Mouse (Mus musculus): ENCODE data around the gene Fcgr4.
"Not testable (repeated sequence)": the region's sequence is repeated elsewhere in the genome, so short reads cannot be mapped to it uniquely, and the experiment has no call there.

The Fcgr4 gene

DNA sequence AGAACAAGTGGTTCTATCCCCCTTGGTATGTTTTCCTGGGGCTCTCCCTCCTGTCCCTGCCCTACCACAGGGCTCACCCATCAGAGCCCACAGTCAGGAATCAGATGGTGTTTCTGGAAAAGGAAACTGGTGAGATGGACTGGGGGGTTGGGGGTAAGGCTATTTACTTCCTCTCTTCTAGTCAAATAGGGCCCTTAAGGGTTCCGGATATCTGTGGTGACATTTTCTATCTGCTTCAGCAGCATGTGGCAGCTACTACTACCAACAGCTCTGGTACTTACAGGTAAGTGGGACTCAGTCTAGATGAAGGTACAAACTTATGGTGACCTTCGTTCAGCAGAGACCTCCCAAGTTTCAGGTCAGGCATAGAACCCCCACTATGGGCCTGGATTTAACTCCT, at the start of gene Fcgr4:
Gene Fcgr4, plus strand, starts transcription at position 184 of the 400 bp plus-strand sequence.
- no peak for DNase-seq (ENCODE audit: low spot score in 2 of 2)

DNA sequence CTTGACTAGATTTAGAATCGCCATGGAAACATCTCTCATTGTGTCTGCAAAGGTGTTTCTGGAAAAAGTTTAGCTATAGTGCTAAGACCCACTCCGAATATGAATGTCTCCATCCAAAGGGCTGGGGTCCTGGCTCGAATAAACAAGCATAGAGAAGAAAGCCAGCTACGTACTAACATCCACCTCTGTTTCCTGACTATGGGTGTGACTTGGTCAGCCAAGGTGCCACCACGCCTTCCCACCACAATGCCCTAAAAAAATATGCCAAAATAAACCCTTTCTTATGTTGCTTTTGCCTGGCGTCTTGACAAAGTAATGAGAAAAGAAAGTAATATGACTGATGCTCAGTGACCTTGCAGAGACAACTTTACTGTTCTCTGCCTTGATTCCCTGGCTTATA, 46.2 kb upstream of the Fcgr4 start:
- no peak for DNase-seq (ENCODE audit: low spot score in 2 of 2)

DNA sequence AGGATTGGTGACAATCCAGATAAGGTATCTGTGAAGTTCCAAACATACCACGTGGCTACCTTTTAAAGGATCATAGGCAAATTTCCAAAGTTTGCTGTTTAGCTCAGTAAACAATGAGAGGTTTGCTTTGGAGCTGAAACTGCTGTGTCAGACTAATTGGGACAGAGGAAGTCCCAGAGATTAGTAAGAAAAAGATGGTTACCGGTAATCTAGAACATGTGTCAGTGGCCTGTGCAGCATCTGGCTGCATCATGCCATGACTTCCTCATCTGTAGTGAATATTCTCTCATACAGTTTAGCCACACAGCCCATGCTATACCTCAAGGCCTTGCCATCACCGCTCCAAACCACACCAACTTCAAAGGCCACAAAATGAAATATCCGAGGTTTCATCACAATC, 45.8 kb upstream of the Fcgr4 start:
- no peak for DNase-seq (ENCODE audit: low spot score in 2 of 2)

DNA sequence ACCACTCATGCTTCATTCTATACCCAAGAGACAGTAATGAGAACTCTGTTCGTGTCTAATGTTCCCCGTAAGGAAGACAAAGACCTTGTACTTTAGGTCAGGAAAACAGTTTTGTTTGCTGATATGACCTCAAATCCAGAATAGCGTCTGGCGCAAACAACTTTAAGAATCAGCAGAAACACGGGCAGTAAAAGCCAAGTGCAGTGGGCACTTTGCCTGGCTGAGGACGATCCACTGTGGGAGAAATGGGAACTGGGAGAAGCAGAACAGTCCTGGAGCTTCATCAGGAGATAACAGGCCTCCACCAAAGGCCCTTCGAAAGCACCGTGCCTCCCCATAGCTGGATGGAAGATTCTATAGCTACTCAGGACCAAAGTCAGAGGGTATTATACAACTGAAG, 44.5 kb upstream of the Fcgr4 start:
- DNase-seq (ENCODE audit: low spot score in 2 of 2) = no peak

DNA sequence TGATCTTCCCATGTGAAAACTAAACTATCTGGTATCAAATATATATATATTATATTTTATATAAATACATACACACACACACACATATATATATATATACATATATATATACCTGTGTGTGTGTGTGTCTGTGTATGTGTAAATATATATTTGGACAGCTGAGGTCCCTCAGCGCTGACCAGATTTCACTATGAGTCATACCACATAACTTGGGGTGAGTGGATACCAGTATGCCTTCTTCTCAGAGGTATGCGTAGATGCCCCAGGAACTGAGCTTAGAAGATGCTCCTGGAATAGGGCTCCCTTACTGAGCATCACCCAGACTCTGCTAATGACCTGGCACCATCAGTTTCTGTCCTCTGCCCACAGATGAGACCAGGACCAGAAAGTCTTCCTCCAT, 44.0 kb upstream of the Fcgr4 start:
- DNase-seq (ENCODE audit: low spot score in 2 of 2) = no peak

DNA sequence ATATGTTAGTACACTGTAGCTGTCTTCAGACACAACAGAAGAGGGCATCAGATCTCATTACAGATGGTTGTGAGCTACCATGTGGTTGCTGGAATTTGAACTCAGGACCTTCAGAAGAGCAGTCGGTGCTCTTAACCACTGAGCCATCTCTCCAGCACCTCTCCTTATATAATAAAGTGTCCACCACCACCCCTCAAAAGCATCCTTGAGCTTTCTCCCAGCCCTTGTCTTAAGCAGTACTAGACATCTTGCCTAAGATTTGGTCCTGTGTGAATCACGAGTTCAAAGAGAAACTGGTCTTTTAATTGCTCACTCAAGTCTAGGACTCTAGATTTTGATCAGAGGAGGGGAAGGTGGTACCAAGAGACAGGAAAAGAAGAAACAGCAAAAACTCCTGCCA, 43.4 kb upstream of the Fcgr4 start:
- DNase-seq (ENCODE audit: low spot score in 2 of 2) = not testable (repeated sequence)

DNA sequence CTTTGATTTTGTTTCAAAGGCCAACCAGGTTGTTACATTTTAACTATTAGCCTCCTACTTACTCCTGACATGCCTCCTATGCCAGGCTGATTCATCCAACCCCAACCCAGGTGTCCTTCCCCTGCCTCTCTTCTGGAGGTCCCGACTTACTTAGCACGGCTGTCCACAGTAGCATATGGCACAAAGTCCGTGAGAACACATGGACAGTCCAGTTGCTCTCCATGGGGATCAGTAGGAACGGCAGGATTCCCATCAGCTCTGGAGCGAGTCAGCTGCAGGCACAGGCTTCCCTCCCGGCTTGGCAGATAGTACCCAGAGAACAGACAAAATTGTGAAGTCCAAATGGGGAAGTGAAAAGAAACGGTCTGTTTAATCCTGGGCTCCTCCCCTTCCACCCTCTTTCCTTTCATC, 43.0 kb upstream of the Fcgr4 start:
- DNase-seq (ENCODE audit: low spot score in 2 of 2) = no peak

DNA sequence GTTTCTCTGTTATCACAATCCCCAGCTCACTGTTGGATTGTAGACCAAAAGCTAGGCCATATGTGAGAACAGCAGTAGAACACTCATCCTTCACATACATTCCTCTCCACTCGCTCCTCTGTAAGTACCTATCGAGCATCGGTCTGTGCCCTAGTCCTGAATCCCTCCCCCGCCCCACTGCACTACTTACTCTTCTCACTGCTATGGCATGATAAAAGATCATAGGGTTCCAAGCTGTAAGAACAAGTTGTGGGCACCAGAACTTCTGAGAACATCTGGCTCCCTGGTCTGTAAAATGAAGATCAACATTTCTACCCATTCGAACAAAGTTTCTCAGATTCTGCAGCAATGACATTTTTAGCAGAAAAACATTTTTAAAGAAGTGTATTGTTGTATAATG, 42.3 kb upstream of the Fcgr4 start, which contains the start of gene Fcgr2b:
Gene Fcgr2b, minus strand, starts transcription at position 101 of the 400 bp plus-strand sequence.
- DNase-seq (ENCODE audit: low spot score in 2 of 2) = no peak

DNA sequence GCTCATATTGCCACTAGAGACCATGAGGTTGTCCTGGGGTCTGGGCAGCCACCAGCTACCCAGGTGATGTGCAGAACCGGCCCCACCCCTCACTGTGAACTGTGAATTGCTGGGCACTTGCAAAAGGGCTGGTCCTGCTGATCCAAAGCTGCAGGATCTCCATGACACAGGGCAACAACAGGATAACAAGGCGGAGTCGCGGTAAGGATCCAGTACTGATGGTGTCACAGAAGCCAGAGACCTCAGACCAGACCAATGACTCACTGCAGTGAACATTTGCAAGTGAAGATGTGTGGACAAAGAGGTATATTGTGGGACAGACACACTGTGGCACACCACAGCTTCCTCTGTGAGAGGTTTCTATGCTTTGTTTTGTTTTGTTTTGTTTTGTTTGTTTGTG, 40.1 kb upstream of the Fcgr4 start:
- DNase-seq (ENCODE audit: low spot score in 2 of 2) = no peak

DNA sequence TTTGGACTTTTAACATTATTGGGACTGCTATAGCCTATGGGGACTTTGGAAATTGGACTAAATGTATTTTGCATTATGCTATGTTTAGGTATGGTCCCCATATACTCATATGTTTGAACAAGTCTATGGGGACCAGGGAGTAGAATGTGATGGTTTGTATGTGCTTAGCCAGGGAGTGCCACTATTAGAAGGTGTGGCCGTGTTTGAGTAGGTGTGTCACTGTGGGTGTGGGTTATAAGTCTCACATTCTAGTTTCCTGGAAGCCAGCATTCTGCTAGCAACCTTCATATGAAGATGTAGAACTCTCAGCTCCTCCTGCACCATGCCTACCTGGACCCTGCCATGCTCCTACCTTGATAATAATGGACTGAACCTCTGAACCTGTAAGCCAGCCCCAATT, 37.0 kb upstream of the Fcgr4 start:
- not testable (repeated sequence) for DNase-seq (ENCODE audit: low spot score in 2 of 2)

DNA sequence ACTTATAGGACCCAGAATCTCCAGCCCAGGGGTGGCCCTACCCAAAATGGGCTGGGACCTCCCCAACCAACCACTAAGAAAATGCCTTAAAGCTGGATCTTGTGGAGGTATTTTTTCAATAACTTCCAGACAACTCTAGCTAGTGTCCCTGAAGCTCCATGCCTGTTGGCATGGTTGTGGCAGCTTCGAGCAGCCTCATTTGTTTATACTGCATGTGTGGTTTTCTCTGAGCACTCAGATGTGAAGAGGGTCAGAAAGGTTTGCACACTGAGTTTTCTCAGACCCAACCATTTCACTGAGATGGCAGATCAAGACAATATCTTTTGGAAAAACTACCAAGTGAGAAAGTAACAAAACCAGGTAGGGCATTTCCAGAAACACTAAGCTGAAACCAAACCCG, 36.4 kb upstream of the Fcgr4 start:
- no peak for DNase-seq (ENCODE audit: low spot score in 2 of 2)

DNA sequence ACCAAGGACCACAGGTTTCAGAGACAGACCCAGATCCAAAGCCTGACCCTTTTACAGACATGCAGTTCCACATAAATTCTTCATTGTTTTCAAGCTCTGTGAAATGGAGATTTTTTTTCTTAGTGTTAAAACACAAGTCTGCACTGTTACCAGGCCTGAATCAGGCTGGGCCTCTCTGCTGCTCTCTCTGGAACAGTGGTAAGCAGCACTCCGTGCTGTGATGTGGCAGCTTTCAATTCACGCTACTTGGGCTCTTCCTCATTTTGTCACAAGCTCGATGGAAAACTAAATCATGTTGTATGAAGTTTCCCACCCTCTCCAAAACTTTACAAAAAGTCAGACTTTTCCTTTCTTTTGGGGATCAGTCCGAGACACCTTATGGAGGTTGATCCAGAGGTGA, 35.7 kb upstream of the Fcgr4 start:
- DNase-seq (ENCODE audit: low spot score in 2 of 2) = no peak

DNA sequence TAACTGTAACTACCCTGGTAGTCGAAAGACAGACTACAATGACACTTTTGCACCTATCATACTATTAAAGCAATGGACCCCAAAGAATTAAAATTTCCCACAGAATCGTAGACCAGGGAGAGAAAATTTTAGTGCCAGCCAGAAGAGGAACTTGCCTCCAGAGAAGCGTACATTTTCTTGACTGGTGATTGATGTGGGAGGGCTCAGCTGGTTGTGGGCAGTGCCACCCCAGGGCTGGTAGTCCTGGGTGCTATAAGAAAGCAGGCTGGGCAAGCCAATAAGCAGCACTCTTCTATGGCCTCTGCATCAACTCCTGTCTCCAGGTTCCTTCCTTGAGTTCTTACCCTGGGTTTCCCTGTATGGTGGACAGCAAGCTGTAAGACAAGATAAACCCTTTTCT, 33.6 kb upstream of the Fcgr4 start:
- no peak for DNase-seq (ENCODE audit: low spot score in 2 of 2)

DNA sequence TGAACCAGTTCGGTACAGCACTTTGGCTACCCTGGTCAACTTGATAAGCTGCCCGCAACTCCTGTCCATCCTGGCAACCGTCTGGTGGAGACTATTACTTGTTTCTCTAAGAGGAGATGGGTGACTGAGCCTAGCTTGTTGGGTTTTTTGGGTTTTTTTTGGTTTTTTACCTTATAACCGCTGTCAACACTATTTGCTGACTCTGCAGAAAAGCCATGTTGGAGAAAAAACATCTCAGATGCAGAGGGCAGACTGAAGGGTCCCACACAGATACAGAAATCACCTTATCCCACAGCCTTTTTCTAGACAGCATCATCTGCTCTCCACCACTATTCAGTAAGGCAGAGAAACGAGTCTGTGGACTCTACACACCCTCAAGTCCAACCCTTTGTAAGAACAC, 32.9 kb upstream of the Fcgr4 start:
- DNase-seq (ENCODE audit: low spot score in 2 of 2) = no peak

DNA sequence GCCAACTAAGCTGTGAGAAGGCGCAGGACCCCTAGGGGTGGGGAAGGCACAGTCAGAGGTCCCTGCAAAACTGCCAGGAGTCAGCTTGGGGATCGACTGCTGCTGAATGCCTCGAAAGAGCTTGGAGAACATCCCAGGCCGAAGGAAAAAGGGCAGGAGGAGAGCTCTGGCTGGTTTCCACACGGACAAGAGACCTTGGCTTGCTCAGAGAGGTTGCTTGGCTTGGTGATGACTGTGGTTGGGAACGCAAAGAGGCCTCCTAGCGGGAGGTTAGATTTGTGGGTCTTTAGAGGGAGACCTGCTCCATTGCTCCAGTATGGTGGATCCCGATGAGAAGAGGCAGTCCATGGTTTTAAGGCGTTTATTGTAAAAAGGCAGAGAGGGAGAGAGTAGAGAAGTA, 29.1 kb upstream of the Fcgr4 start:
- DNase-seq (ENCODE audit: low spot score in 2 of 2) = no peak

DNA sequence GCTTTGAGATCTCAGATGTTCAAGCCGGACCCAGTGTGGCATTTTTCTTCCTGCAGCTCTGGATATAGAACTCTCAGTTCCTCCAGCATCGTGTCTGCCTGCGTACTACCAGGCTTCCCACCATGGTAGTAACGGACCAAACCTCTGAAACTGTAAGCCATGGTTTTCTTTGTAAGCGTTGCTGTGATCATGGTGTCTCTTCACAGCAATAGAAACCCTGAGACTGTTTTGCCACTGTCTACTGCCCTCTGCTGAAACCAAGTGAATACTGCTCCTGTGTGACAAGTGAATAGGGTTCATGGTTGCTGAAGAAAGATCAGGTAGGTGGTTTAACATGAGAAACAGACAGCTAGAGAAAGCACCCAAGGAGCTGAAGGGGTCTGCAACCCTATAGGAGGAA, 26.2 kb upstream of the Fcgr4 start:
- DNase-seq (ENCODE audit: low spot score in 2 of 2) = peak in 1 of 2 experiments; percentile 38

DNA sequence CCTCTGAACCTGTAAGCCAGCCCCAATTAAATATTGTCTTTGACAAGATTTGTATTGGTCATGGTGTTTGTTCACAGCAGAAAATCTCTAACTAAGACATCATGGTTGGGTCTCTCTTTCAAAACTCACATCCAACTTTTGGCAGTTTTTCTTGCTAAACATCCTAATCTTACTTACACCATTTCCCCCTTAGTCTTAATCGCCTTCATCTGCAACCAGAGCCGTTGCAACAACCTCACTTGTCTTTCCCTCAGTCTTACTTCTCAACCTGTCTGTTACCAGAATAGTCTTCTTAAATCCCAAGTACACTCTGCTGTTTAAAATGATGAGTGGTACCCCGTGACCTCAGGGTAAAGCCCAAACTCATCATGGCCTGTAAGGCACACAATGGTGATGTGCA, 22.7 kb upstream of the Fcgr4 start:
- no peak for DNase-seq (ENCODE audit: low spot score in 2 of 2)

DNA sequence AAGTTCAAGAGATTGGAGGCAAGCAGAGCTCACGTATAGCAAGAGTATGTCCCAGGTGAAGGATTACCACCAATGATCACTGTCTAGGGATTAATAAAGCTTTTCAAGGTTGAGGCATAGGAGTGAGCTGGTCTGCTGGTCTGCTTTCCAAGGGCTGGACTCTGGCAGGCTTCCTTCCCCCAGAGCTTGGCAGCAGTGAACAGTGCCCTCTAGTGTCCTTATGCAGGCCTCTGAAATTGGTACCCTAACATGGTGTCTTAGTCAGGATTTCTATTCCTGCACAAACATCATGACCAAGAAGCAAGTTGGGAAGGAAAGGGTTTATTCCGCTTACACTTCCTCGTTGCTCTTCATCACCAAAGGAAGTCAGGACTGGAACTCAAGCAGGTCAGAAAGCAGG, 22.0 kb upstream of the Fcgr4 start:
- DNase-seq (ENCODE audit: low spot score in 2 of 2) = peak; percentile 60 to 80

DNA sequence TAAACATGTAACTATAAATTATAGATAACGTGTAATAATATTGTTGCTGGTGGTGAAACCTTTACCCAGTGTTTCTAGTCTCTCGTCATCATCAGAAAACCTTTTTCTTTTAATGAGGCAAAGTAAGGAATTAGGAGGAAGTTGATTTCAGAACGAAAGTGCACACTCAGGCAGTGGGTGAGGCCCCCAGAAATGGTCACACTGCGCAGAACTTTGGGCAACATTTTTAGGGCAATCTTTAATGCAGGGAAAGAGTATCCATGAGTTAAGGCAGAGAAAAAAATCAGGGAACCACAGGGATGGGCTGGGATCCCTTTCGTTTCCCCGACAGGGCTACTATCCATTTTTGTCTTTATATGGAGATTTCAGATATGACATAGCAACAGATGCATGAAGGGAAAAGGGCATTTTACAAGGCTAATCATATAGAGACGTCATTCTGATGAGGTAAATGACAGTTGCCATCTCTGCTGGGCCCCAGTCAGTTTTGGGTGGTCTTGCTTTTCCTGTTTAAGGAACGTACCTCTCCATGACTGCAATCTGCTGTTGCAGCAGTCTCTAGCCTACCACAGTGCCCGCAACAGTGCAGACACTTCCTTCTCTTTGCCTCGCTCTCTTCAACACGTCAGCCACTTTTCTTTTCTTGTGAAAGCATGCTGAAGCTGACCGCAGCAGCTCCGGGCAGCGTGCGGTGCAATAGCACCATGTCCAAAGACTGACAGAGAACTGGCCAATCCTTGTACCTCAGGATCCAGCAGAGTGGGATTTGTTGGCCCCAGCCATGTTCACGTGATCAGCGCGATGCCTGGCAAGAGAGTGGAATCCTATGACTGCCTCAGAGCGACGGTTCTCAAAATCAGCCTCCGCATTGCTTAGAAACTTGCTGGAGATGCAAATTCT, 20.7 kb upstream of the Fcgr4 start:
- DNase-seq (ENCODE audit: low spot score in 2 of 2) = peak; percentile 26 to 67

DNA sequence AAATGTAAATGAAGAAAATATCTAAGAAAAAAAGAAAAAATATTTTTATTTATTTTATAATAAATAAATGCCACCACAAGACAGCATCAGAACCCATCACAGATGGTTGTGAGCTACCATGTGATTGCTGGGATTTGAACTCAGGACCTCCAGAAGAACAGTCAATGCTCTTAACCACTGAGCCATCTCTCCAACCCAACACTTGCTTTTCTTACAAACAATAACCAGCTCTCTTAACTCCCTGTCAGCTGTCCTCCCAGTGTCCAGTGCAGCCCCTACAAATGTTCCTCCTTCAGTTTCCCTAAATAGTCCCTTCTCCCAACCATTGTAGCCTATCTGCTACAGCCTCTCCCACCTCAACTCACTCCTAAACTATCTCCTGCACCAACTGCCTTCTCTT, 18.9 kb upstream of the Fcgr4 start:
- DNase-seq (ENCODE audit: low spot score in 2 of 2) = no peak

DNA sequence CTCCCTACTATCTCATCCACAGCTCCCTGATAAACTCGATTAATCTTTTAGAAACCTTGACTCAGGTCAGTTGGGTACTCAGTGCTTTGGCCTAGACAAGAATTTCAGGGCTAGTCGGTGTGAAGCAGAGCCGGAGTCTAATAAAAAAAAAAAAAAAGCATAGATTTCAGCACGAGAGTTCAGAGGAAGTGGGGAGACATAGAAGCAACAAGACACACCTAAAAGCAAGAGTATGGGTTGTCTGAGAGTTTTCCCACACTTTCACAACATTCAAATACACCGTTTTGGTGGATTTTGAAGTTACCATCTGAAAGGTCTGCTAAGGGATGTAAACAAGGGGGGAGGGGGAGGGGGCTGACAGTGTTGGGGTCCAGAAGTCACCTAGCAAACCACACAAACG, 13.6 kb upstream of the Fcgr4 start:
- no peak for DNase-seq (ENCODE audit: low spot score in 2 of 2)

DNA sequence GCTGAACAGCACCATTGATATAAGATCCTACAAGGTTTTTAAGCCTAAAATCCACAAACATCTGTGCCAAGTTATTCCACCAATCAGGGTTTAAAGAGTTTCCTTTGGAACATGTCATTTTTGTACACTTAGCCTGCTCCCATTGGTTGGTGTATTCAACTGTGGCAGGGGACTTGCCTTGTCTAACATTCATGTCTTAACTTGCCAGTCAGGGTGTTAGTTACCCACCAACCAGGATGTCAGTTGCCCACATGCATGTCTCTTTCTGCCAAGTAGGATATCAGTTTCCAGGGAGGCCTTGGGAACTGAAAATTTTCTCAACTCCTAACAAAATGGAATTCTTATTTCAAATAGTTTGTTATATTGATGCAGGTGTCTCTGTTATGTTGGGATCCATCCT, 13.1 kb upstream of the Fcgr4 start:
- DNase-seq (ENCODE audit: low spot score in 2 of 2) = no peak

DNA sequence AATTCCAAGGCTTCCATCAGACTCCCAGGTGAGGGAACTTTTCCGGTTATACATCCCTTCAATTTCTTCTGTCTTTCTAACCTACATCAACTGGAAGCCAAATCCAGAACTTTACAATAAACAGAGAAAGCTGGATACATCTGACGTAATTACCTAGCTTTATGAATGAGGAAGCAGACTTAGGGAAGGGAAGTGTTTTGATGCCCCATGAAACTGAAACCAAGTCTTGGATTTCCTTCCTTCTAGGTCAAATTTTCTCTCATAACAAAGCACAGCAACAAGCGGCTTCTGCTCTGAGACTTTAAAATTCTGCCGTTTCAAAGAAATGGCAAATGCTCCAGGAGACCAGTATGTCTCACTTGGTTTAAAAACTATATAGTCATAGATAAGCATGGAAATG, 12.4 kb upstream of the Fcgr4 start:
- DNase-seq (ENCODE audit: low spot score in 2 of 2) = no peak

DNA sequence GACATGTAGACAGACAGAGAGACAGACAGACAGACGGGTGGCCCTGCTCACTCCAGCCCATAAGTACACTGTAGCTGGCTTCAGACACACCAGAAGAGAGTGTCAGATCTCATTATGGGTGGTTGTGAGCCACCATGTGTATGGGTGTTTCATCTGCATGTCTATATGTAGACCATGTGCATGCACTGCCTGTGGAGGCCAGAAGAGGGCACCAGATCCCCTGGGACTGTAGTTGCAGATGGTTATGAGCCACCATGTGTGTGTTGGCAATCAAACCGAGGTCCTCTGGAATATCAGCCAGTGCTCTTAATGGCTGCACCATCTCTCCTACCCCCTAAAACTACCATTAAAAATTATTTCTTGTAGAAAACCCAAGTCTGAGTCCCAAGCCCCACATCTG, 11.8 kb upstream of the Fcgr4 start:
- DNase-seq (ENCODE audit: low spot score in 2 of 2) = peak; percentile 53 to 75

All from spleen, postnatal 4 days (tissue).